Mouse (Mus musculus) G1E-ER4 (cell line): ENCODE data around the gene Gm3676. TPM values are rescaled to one million over a fixed set of nuclear protein-coding genes. Genes with fewer than 3 reads are reported as not detected.
"Not testable (repeated sequence)": the region's sequence is repeated elsewhere in the genome, so short reads cannot be mapped to it uniquely, and the experiment has no call there.

ENCODE experiments used
- GATA1 ChIP-seq: IDR thresholded peaks from one replicate; pipeline ENCODE4 v1.8.0; 2012; ENCODE audit warnings: low read length, inconsistent platforms
- polyA plus RNA-seq: library from polyadenylated mRNA; stranded (reverse); fragments of >175 nt; gene quantifications from 2 replicates; pipeline ENCODE4 v1.2.3, GENCODE M21; 2012

Gene Gm3676
- not detected in 2 replicates for polyA plus RNA-seq

DNA sequence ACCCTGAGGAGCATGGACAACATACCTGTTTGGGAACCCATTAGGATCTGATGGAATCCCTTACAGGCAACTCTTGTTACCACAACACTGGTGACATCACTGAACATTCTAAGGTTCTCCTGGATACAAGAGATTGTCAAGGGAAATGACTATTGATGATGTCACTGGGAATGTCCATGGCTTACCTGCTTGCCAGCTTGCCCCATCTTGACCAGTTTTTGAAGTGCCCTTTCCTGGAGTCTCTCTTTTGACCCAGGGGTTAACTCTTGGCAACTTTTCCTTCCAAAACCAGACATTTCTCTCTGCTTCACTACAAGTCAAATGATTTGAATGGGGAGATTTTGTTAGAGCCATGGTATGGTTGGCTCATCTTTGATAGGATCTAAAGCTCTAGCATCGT is at the start of gene Gm3676:
Gene Gm3676 (minus strand): TSS at position 101 of the 400 bp plus-strand sequence.
- not testable (repeated sequence) for TF ChIP-seq GATA1

DNA sequence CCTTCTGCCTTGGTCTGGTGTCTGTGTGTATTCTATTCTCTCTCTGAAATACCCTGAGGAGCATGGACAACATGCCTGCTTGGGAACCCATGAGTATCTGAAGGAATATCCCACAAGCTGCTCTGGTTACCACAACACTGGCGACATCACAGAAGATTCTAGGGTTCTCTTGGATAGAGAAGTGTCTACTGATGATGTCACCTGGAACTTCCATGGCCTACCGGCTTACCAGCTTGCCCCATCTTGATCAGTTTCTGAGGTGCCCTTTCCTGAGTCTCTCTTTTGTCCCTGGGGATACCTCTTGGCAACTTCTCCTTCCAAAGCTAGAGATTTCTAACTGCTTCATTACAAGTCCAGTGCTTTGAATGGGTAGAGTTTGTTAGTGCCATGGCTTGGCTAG is 21.8 kb downstream of the Gm3676 start, which contains the start of gene Gm3072:
Gene Gm3072 (minus strand): TSS at position 101 of the 400 bp plus-strand sequence.
- not testable (repeated sequence) for TF ChIP-seq GATA1

Other genes with a start within 250 kb of the Gm3676 start
- not detected in 2 replicates for gene Gm6482, start 238.2 kb downstream of the Gm3676 start, polyA plus RNA-seq
- not detected in 2 replicates for gene Gm7954, start 193.0 kb downstream of the Gm3676 start, polyA plus RNA-seq
- gene Gm3486, start 157.0 kb downstream of the Gm3676 start, polyA plus RNA-seq: not detected in 2 replicates
- not detected in 2 replicates for gene Gm7970, start 90.9 kb downstream of the Gm3676 start, polyA plus RNA-seq
- gene 1700049E17Rik2, start 73.3 kb downstream of the Gm3676 start, polyA plus RNA-seq: 0.04 TPM in 1 of 2 replicates, not detected in the other
- not detected in 2 replicates for gene Gm3072, start 21.9 kb downstream of the Gm3676 start, polyA plus RNA-seq
- gene Gm8068, start 55.4 kb upstream of the Gm3676 start, polyA plus RNA-seq: not detected in 2 replicates
- not detected in 2 replicates for gene Gm7929, start 104.1 kb upstream of the Gm3676 start, polyA plus RNA-seq
- gene Gm47189, start 126.0 kb upstream of the Gm3676 start, polyA plus RNA-seq: not detected in 2 replicates